Mouse (Mus musculus): ENCODE results near the gene Rerg. TPM values are rescaled to one million over a fixed set of nuclear protein-coding genes. Genes with fewer than 3 reads are reported as not detected.

Gene Rerg
- total RNA-seq (2023), result not detected

GRCm38 (mm10) chr6:137170226-137170625, at the start of gene Rerg:
Rerg (minus strand) TSS chr6:137170497.

Other genes starting within 250 kb of the Rerg start
- gene Erp27, start 248.3 kb downstream of the Rerg start, total RNA-seq (2023), result 10.5 TPM
- gene Pde6h, start 246.7 kb downstream of the Rerg start, total RNA-seq (2023), result 0.15 TPM
- 931 TPM for gene Arhgdib, start 228.6 kb downstream of the Rerg start, total RNA-seq (2023)
- 0.71 TPM for gene Ptpro, start 81.8 kb upstream of the Rerg start, total RNA-seq (2023)

Data from CD4-positive naive resting alpha-beta T cell, adult 57 days (primary cell).